Comparison of ENCODE assay signal across 19 mouse cellular contexts in the genomic region with DNA sequence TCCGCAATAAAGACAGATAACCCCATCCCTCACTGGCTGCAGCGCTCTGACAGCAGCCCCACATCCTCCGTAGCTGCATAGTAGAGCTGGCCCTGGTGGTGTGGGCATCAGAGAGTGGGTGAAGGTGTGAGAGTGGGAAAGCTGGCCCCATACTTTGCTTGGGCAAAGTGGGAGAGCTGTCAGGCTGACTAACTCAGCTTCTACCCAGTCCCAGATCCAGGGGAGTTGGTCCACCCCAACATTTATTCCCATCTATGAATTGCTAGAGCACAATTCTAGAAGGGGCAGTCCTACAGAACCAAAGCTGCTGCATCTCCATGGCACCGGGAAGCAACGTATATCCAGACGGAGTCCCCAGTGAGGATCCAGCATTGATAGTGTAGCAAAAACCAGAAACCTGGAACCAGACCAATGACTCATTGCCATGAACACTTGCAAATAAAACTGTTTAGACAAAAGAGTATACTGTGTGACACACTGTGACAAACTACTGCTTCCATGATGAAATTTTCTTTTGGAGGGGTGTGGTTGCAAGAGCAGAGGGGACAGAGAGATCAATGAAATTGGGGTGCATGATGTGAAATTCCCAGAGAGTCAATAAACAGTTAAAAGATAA. TPM values are rescaled to one million over a fixed set of nuclear protein-coding genes. Genes with fewer than 3 reads are reported as not detected.
DNase-seq lines count a peak whose midpoint lies in the region.
"Had no signal": no experiment of that assay in that cellular context is flagged by ENCODE, and none has a peak within 500 bp of the region (broad histone marks: within the 10 kb centered on the region; RNA-seq: fewer than 3 reads in every experiment).

No protein-coding gene starts in this region.

- DNase-seq in frontal cortex, adult 2 months (ENCODE audit: extremely low spot score in 1 of 2, low spot score in 1 of 2), result peak; percentile 14 to 68
- DNase-seq in frontal cortex, postnatal 10 days (ENCODE audit: low spot score in 2 of 2), result no peak
- peak; percentile 49 to 56 for DNase-seq in right cerebral cortex, adult 2 months (ENCODE audit: low spot score in 2 of 2)
- DNase-seq in right cerebral cortex, postnatal 10 days (ENCODE audit: low spot score in 2 of 2), result no peak
- DNase-seq in frontal cortex, postnatal 36 days (ENCODE audit: low spot score in 2 of 2), result peak; percentile 45
- peak; percentile 17 to 65 for DNase-seq in right cerebral cortex, postnatal 36 days (ENCODE audit: low spot score in 2 of 2)
- no peak for DNase-seq in embryo, embryonic 9.5 days (ENCODE audit: extremely low spot score)
- no peak for DNase-seq in layer of hippocampus, adult 9-11 months
- DNase-seq: adrenal gland, postnatal 36 days; cerebellum, adult 11 months; cerebellum, adult 9-11 months; heart, adult 18-20 months; heart, postnatal 14 days; kidney, adult 11 months; kidney, postnatal 4 days; liver, postnatal 0 days; thymus, adult 18-20 months; thymus, postnatal 4 days had no signal

RNA-seq across cellular contexts. Expression of gene Magi3, which starts 44.5 kb away (rescaled TPM):
- 20.9 and 22.6 TPM in 2 replicates for polyA plus RNA-seq in frontal cortex, adult 2 months (2012; rRNA removed)
- polyA plus RNA-seq: G1E had no signal

Comparison
In these comparisons a context has a peak if more than half of its experiments do, and no peak if none do; other contexts are left out.
1. DNase-seq: peak in frontal cortex, adult 2 months (2 of 2), right cerebral cortex, adult 2 months (2 of 2), frontal cortex, postnatal 36 days (2 of 2) and right cerebral cortex, postnatal 36 days (2 of 2); none in frontal cortex, postnatal 10 days (0 of 2), right cerebral cortex, postnatal 10 days (0 of 2), embryo, embryonic 9.5 days (single experiment) and layer of hippocampus, adult 9-11 months (single experiment).